Mouse (Mus musculus) v-Abl transformed pro-B cells (cell line): Measurements from ENCODE around the gene Mreg.

Experiments used
- in situ Hi-C, 2 experiments: fragments of 400-800 bp; cut with MboI; formaldehyde crosslinking; loops; one replicate each; pipeline ENCODE4 v1.15.1; 2025; ENCODE audit not compliant: unreplicated experiment in 2 of 2

Mreg gene

DNA sequence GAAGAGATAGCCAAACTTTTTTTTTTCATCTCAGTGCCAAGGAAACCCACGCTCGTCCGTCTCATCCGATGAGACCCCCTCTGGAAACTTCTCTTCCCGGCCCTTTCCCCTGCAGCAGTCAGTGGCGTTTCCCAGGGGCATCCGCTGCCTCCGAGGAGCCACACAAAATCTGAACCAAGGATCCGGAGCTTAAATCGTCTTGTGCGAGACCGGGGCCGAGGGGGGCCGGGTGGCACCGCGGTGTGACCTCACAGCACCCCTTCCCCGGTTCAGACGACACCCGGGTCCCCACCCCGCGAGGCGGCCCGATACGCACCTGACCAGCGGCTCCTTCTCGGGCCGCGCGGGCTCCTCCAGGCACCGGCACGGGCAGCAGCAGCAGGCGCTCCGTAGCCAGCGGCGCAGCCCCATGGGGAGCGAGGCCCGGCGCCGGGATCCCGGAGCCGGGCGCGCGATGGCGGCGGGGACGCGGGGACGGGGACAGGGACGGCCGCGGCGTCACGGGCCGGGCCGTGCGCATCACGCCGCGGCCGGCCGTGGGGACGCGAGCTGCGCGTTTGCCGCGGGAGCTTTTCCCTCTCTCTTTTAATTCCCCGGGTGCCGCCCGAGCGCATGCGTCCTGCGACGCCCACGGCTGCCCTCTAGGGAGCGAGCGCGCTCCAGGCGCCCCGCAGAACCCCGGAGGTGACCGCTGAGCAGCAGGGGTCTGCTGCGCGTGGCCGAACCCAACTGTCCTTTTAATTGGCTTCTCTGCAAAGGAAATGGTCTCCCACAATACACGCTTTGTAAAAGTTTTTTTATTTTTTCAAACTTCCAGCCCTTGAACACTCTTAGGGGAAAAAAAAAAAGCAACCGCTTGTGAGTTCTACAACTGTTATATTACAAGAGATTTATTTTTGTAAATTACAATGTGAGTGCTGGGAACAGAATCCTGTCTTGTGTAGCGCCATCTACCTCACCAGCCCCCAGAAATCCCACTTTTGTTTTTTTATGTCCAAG lies at the start of gene Mreg:
TSS of gene Mreg (minus strand) at position 607 of the 999 bp plus-strand sequence.
- in situ Hi-C loops: loop anchor here (10.0 to 25.0 kb wide), 4 partner anchors 213 to 503 kb away; partner anchors contain the start of genes Rpl37a (in 2 of the 2), Ankar (in 1 of the 2) and Smarcal1 (in 1 of the 2)

DNA sequence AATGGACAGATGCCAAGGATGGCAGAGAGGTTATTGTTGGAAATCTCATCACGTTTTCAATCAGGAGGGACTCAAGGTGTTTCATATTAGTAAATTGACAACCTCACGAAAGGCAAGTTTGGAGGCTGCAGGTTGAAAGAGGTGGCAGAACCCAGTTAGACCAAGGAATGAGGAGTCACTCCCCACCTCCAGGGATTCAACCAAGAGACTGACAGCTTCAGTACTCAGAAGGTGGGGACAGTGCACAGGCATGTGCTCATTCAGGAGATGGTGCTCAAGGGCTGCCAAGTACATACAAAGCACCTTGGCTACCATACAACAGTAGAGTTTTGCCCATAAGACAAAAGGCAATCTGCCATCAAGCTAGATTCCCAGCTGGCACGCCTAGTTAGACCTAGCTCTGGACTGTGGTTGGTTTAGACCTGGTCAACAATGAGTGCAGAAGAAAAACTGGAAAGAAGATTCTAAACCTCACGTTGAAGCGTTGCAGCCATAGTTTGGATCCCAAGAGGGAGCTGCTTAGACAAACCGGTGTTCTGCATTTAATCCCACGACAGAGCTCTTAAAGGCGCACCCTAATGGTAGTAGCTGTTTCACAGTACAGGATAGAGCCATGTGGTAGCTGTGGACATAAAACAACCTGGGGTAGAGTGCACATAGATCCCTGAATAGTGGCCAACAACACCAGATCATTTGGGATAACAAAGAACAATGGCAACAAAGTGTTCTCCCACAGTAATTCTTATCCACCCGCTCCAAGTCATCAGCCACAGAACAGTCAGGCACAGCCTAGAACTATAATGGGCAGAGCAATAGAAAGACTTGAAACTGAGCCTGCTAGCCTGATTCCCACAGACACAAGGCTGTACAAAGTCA lies 44.5 kb upstream of the Mreg start:
- in situ Hi-C loops: no loop called here

DNA sequence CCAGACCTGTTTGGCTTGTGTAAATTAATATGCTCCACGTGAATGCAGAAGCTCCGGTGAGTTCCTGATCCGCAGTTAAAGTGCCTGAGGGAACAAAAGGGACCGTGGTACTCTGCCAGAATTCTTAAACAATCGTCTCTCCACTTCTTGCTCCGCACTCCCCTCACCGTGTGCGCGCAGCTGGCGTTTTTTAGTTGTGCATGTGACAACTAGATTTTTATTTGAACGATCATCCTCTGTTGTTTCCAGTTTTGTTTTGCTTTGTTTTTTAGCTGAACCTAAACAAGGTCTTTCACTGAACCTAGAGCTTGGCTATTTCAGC lies 43.7 kb upstream of the Mreg start:
- in situ Hi-C loops: no loop called here

DNA sequence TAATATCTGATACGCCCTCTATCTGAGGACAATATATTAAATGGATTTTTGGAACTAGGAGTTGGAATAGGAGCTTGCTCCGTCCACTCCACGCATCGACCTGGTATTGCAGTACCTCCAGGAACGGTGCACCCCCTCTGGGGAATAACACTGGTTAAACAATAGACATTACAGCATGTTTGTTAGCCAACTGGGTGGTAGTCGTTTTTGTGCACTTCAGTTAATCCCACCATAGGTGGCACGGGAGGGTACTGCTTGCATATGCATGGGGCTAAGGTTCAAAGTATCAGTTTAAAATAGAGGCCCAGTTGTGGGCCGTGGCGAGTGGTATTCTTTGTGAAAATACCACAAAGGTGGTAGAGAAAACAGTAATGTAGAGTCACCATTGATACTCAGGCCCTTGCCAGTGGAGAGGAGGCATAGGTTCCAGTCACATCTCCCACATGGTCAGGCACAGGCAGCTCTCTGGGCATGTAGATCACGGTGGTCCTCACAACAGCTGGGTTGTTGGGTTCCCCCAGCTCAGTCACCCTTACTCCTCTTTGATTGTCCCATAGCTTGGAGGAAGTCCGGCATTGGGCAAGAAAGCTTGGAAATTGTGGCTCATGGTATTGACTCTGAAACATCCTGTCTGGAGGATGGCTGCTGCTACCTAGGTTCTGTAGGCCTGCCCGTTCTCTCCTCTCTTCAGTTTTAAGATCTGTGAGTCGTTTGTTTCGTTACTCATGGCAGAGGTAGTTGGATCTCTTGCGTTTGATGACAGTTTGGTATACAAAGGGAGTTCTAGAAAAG lies 43.2 kb upstream of the Mreg start:
- in situ Hi-C loops: no loop called here

DNA sequence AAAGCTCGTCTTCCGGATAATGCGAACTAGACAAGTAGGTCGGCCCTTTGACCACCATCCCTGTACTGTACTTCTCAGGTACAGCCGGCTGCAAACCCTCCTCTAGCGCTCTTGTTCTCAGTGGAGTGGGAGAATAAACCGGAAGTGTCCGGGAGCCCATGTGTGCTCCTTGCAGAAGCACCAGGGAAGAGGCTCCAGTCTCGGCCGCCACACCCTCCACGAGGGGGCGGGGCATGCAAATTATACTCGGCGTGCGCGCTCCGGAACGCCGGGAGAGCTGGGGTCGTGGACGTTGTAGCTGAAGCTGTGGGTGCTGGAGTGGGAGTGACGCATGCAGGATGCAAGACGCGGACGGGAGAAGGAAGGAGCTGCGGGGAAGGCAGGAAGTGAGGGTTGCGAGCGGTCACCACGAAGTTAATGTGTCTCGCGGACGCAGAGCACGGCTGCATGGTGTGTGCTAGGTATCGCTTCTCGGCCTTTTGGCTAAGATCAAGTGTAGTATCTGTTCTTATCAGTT lies 42.5 kb upstream of the Mreg start:
- in situ Hi-C loops: no loop called here

DNA sequence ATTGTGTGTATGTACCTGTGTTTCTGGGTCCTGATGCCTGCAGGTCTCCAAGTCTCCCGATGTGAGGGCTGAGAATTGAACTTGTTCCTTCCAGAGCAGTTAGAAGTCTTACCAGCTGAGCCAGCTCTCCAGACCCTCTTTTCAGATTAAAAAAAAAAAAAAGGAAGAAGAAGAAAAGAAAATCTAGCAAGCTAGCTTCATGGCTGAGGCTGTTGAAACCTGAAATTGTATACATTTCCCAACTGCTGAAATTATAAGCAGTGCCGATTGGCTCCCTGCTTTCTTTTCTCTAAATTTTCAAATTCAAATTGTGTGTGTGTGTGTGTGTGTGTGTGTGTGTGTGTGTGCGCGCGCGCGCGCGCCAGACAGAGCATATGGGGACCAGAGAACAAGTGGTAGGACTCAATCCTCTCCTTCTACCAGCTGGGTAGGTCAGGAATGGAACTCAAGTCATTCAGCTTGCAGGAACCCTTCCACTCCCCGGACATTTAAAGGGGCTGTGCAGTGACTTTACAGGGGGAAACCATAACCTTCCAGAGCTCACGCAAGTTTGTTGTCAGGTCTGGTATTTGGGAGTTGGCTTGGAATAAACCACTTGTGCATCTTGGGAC lies 41.9 kb upstream of the Mreg start:
- in situ Hi-C loops: no loop called here

DNA sequence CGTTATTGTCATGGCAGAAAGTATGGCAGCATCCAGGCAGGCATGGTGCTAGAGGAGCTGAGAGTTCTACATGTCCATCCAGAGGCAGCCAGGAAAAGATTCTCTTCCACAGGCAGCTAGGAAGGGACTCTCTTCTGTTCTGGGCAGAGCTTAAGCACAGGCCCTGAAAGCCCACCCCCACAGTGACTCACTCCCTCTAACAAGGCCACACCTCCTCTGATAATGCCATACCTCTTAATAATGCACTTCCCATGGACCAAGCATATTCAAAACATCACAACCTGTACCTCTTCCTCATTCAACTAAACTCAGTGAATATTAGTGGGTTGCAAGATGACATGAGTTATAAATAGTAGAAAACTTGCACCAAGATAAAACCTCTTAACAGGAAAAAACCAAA lies 39.7 kb upstream of the Mreg start:
- in situ Hi-C loops: no loop called here

DNA sequence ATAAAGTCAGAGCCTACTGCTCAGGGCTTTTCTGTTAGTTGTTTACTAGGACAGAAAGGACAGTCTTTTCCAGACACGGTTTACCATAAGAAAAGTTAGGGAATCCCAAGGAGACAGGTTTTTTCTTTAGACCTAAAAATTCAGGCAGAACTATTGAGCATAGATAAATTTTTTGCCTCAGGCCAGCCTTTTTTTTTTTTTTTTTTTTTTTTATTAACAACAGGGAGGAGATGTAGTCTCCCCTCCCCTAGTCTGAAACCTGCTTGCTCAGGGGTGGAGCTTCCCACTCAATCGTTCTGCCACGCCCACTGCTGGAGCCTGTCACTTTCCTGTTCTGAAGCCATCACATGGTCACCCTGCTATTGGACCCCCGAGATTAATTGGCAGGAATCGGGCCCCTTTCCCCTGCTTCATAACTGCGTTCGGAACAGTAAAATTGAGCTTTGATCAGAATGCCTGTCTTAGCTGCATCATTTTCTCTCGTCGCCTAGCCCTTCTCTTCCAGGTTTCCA lies 36.2 kb upstream of the Mreg start:
- in situ Hi-C loops: loop anchor here (25.0 kb wide), 3 partner anchors 286 to 1989 kb away; partner anchors contain the start of genes Arpc2 (in 1 of the 2) and Atic (in 1 of the 2)

DNA sequence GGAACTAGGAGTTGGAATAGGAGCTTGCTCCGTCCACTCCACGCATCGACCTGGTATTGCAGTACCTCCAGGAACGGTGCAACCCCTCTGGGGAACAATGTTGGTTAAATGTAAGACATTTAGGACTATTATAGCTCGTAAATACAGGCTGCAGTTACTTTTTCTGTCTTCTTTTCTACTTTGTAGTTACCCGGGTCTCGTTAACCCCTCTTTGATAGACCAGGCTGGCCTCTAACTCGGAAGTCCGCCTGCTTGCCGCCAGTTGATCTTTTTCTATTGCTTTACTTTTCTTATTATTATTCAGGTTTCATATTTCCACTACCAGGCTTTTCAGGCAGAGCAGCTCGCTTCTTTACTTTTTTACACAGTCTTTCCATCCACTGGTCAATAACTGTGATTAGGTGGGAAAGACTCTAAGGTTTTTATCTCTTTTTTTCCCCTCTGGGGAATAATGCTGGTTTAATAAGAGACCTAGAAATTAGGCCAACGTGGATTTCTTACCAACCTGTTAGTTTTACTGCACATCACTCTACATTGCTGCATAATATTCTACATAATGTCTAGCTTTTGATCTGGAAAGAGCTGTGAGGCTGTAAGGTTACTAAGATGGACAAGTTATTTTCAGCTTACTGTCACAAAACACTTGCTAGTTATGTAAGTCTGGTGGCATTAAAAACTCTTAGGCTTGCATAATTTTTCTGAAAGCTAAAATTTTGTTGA lies 32.4 kb upstream of the Mreg start:
- in situ Hi-C loops: loop anchor here (25.0 kb wide), 3 partner anchors 282 to 1993 kb away; partner anchors contain the start of genes Arpc2 (in 1 of the 2) and Atic (in 1 of the 2)

DNA sequence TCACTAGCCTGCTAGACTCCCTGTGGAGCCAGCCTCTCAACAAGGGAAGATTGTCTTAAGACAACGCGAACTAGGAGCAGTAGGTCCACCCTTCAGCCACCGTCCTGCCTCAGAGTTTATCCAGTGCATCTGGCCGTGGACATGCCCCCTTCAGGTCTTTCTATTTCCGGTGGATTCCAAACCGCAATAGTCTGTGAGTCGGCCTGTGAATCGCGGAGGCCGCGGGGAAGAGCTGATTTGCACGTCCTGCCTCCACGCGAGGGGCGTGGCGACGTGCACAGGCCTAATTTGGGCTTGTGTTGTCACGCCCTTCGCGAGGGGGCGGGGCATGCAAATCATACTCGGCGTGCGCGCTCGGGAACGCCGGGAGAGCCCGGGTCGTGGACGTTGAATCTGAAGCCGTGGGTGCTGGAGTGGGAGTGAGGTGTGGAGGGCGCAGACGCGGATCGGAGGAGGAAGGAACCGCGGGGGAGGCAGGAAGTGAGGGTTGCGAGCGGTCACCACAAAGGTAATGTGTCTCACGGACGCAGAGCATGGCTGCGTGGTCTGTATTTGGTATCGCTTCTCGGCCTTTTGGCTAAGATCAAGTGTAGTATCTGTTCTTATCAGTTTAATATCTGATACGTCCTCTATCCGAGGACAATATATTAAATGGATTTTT lies 31.7 kb upstream of the Mreg start:
- in situ Hi-C loops: loop anchor here (25.0 kb wide), 3 partner anchors 281 to 1994 kb away; partner anchors contain the start of genes Arpc2 (in 1 of the 2) and Atic (in 1 of the 2)

DNA sequence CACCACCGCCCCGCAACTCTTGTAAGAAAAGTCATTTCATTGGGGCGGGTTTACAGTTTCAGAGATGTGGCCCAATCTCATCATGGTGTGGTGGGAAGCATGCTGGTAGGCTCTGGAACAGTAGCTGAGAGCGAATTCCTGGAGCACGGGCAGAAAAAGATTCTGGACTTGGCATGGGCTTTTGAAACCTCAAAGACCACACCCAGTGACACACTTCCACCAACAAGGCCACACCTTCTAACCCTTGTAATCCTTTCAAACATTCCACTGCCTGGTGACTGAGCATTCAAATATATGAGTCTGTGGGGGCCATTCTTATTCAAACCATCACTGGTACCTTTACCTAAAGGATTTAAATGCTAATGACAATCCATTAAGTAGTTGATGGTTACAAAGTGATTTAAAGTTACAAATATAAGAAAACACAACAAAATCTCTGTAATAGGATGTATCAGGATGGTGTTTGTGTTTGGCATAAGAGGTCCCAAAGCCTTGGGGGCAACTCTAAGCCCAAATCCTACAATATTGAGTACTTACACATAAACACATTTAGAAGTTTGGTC lies 30.6 kb upstream of the Mreg start:
- in situ Hi-C loops: loop anchor here (25.0 kb wide), 3 partner anchors 280 to 1995 kb away; partner anchors contain the start of genes Arpc2 (in 1 of the 2) and Atic (in 1 of the 2)

DNA sequence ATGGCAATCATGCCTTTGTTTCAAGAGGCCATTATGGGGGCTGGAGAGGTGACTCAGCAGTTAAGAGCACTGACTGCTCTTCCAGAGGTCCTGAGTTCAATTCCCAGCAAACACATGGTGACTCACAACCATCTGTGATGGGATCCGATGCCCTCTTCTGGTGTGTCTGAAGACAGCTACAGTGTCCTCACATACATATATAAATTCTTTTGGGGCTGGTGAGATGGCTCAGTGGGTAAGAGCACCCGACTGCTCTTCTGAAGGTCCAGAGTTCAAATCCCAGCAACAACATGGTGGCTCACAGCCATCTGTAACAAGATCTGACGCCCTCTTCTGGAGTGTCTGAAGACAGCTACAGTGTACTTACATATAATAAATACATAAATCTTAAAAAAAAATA lies 27.0 kb upstream of the Mreg start:
- in situ Hi-C loops: loop anchor here (25.0 kb wide), 3 partner anchors 277 to 1998 kb away; partner anchors contain the start of genes Arpc2 (in 1 of the 2) and Atic (in 1 of the 2)

DNA sequence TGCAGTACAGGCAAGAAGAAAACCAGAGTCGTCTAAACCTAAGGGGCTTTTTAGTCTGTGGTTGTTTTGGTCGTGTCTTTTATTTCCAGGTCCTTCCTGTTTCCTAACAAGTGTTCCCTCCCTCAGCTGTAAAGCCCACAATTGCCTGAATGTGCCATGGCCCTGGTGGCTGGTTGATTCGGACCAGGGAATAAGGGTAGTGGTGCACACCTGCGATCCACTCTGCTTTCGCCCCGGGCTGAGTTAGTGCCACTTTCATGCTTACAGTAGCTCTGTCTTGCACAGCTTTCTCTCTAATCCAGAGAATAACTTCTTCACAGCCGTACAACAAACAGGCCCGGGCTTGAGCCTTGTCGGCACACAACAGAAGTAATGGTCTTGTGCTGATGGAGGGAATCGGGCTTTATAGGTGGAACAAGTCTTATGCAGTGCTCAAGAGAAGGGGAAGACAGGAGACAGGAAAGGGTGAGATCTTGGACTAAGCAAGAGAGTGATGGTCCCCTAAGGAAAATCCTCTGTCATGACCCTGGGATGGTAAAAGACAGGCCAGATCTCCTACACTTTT lies 26.0 kb upstream of the Mreg start:
- in situ Hi-C loops: loop anchor here (25.0 kb wide), 3 partner anchors 276 to 1999 kb away; partner anchors contain the start of genes Arpc2 (in 1 of the 2) and Atic (in 1 of the 2)

DNA sequence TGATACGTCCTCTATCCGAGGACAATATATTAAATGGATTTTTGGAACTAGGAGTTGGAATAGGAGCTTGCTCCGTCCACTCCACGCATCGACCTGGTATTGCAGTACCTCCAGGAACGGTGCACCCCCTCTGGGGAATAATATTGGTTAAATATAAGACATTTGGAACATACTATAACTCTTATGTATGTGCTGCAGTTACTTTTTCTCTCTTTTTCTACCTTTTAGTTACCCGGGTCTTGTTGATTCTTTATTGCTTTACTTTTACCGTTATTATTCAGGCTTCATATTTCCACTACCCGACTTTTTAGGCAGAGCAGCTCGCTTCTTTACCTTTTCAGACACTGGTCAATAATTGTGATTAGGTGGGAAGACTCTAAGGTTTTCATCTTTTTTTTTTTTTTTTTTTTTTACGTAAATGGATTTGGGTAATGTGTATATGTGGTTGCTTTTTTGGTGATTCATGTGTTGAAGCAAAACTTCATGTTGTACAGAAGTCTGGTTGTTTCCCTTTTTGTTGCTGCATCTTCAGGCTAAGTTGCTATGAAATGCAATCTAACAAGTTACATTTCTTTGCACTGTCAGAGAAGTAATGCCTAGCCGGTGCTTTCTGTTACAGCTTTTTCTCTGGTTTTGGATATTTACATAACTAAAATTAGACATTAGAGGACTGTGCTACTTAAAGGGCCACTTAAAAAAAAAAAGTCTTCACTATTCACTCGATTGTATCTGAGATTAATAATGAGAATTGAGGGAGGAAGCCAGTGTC lies 25.1 kb upstream of the Mreg start:
- in situ Hi-C loops: loop anchor here (25.0 kb wide), 3 partner anchors 275 to 2000 kb away; partner anchors contain the start of genes Arpc2 (in 1 of the 2) and Atic (in 1 of the 2)

DNA sequence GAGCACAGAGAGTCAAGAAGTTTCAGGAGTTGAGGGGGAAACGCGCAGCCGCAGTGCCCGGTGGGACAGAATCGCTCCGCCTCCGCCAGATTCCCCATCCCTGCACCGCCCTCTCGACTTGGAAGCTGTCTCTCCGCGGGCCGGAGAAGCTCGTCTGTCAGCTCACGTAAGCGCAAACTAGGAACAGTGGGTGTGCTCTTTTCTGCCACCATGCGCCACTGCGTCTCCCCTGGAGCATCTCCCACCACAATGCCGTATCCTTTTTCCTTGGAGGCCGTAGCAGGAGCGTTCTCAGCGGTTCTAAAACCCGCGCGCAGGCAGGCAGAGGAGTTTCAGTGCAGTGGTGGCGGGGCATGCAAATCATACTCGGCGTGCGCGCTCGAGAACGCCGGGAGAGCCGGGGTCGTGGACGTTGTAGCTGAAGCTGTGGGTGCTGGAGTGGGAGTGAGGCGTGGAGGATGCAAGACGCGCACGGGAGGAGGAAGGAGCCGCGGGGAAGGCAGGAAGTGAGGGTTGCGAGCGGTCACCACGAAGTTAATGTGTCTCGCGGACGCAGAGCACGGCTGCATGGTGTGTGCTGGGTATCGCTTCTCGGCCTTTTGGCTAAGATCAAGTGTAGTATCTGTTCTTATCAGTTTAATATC lies 24.4 kb upstream of the Mreg start:
- in situ Hi-C loops: loop anchor here (25.0 kb wide), 3 partner anchors 274 to 2001 kb away; partner anchors contain the start of genes Arpc2 (in 1 of the 2) and Atic (in 1 of the 2)
